In the genomic region with DNA sequence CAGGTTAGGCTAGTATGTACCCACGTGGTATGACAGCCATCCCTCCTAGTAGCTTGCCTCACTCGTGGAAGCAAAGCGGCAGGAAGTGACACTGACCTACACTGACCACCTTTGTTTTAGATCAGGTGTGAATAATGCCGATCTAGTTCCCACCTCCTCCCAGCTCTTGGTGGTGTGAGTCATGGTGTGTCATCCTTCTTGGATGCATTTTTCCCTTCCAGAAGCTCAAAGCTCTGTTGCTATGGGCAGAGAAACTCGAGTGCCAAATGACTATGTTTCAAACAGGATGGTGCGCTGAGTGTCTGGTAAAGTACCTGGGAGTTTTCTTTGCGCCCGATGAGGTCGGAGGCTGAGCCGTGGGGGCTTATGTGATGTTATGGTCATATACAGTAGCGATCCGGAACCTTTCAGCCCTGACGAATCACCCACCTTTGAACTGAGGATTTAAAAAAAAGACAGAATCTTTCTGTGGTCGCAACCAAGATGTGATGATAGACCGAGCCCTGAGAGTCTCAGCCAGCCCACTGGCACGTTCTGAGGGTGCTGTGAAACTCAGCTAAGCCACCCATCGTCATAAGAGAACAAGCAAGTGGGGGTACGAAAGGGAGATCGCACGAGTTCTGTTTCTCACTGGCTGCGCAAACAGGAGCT, we compare ENCODE assay signal across 24 mouse cellular contexts. TPM values are rescaled to one million over a fixed set of nuclear protein-coding genes. Genes with fewer than 3 reads are reported as not detected.
DNase-seq lines count a peak whose midpoint lies in the region; TF ChIP-seq lines count a peak whose summit lies in the region.
"Had no signal": no experiment of that assay in that cellular context is flagged by ENCODE, and none has a peak within 500 bp of the region (broad histone marks: within the 10 kb centered on the region; RNA-seq: fewer than 3 reads in every experiment).

No protein-coding gene starts in this region.

- TF ChIP-seq CTCF in cerebellum, adult 2 months (IDR thresholded peaks at IDR 0.05; ENCODE audit: borderline replicate concordance, insufficient read depth, low read depth, low read length) = no peak

- peaks cover 56% of the 10 kb centered on the region for H3K4me1 ChIP-seq in cerebellum, adult 2 months (ENCODE audit: control insufficient read depth, insufficient read depth, low read length)
- H3K4me1 ChIP-seq: liver, embryonic 13.5 days; midbrain, embryonic 12.5 days had no signal

- intact Hi-C loops in left cerebral cortex, postnatal 36 days (cut with DNase I) = no loop called here

- no peak for TF ChIP-seq POLR2A in cerebellum, adult 2 months (IDR thresholded peaks at IDR 0.05; ENCODE audit: borderline replicate concordance, insufficient read depth, low read length)

- 0 out of 2 replicates have a peak overlapping the region, but pooled peaks have one; percentile 24 for H3K27ac ChIP-seq in cerebellum, adult 2 months (ENCODE audit: insufficient read depth, low read length)
- H3K27ac ChIP-seq: embryonic facial prominence, embryonic 10.5 days; gastrocnemius, adult 2 months; heart, embryonic 13.5 days; liver, embryonic 13.5 days; lung, embryonic 15.5 days; macrophage; midbrain, embryonic 12.5 days; stomach, postnatal 0 days had no signal

- no peaks in the 10 kb centered on the region for H3K27me3 ChIP-seq in cerebellum, adult 2 months (ENCODE audit: control insufficient read depth, insufficient read depth, low read length)
- H3K27me3 ChIP-seq: heart, embryonic 13.5 days; liver, embryonic 13.5 days; lung, embryonic 15.5 days; midbrain, embryonic 12.5 days had no signal

- no peak overlapping the region for H3K4me3 ChIP-seq in cerebellum, adult 2 months (replicated peaks; ENCODE audit: insufficient read depth, low read depth, low read length)
- H3K4me3 ChIP-seq: embryonic facial prominence, embryonic 10.5 days; gastrocnemius, adult 2 months; heart, embryonic 13.5 days; liver, embryonic 13.5 days; lung, embryonic 15.5 days; midbrain, embryonic 12.5 days had no signal

- WGBS in cerebellum, adult 2 months = 74% methylated on average over 21 of the region's 21 CpGs

- peak in 1 of 2 experiments; percentile 75 for DNase-seq in cerebellum, adult 2 months
- no peak for DNase-seq in cerebellum, postnatal 10 days
- DNase-seq in left cerebral cortex, postnatal 36 days (ENCODE audit: low spot score in 2 of 2) = peak; percentile 35 to 42
- DNase-seq in left cerebral cortex, adult 11 months (ENCODE audit: low spot score) = no peak
- peak; percentile 89 for DNase-seq in CD4-positive, CD25-positive, alpha-beta regulatory T cell, adult 2 months (ENCODE audit: low read depth, low spot score)
- DNase-seq in brain, adult 2 months (ENCODE audit: low read depth, low spot score) = peak; percentile 89
- DNase-seq in kidney, postnatal 10 days = no peak
- no peak for DNase-seq in kidney, adult 8-10 months
- DNase-seq: adrenal gland, postnatal 25 days; gastrocnemius, adult 2 months; heart, adult 11 months; heart, postnatal 36 days; kidney, adult 2 months; layer of hippocampus, postnatal 36 days; liver, embryonic 13.5 days; retina, postnatal 1 day had no signal

RNA-seq across cellular contexts. Expression of a gene that starts 24.7 kb away (rescaled TPM):
- polyA plus RNA-seq in cerebellum, adult 2 months (2012; rRNA removed) = 0.43 and 0.54 TPM in 2 replicates
- not detected for total RNA-seq in left cerebral cortex, postnatal 36 days (2021)
- total RNA-seq: gastrocnemius, adult 2 months; layer of hippocampus, postnatal 36 days; MEL had no signal
- polyA plus RNA-seq: limb, embryonic 11.5 days; liver, embryonic 13.5 days had no signal

Comparison
In these comparisons a context has a peak if more than half of its experiments do, and no peak if none do; other contexts are left out.
1. DNase-seq: peak in left cerebral cortex, postnatal 36 days (2 of 2), CD4-positive, CD25-positive, alpha-beta regulatory T cell, adult 2 months (single experiment) and brain, adult 2 months (single experiment); none in cerebellum, postnatal 10 days (0 of 2), left cerebral cortex, adult 11 months (single experiment), kidney, postnatal 10 days (single experiment) and kidney, adult 8-10 months (0 of 2).